Mouse (Mus musculus) liver, adult 2 months (tissue): ENCODE measurements around the gene Dapk3. TPM values are rescaled to one million over a fixed set of nuclear protein-coding genes. Genes with fewer than 3 reads are reported as not detected.
A peak's percentile ranks its signal among the peaks of the same experiment; 100 is the strongest.
"Not testable (repeated sequence)": the region's sequence is repeated elsewhere in the genome, so short reads cannot be mapped to it uniquely, and the experiment has no call there.

Experiments
- DNase-seq: peaks from one replicate; pipeline ENCODE4 v3.0.0-alpha.2; 2011; ENCODE audit warnings: low read depth, low spot score; ENCODE audit errors: extremely low read depth
- H3K27ac ChIP-seq: fragments of 200-500 bp; replicated peaks from 2 replicates; pipeline ENCODE4 v1.5.1; 2012; ENCODE audit warnings: low read depth, mild to moderate bottlenecking, control low read depth, inconsistent platforms, low read length; ENCODE audit not compliant: insufficient read depth
- H3K27me3 ChIP-seq: fragments of 200-500 bp; 2 replicates; pipeline ENCODE4 v1.6.1; 2012; ENCODE audit warnings: mild to moderate bottlenecking, moderate library complexity, low read length, inconsistent platforms; ENCODE audit not compliant: control insufficient read depth, insufficient read depth
- H3K36me3 ChIP-seq: fragments of 200-500 bp; 2 replicates; pipeline ENCODE4 v1.6.1; 2012; ENCODE audit warnings: low read length, inconsistent platforms; ENCODE audit not compliant: control insufficient read depth, insufficient read depth
- H3K4me1 ChIP-seq: fragments of 200-500 bp; 2 replicates; pipeline ENCODE4 v1.6.1; 2011; ENCODE audit warnings: low read length; ENCODE audit not compliant: control insufficient read depth, insufficient read depth
- H3K4me3 ChIP-seq: fragments of 200-500 bp; 2 replicates; pipeline ENCODE4 v1.5.1; 2011; ENCODE audit warnings: low read depth, mild to moderate bottlenecking, control low read depth, low read length, moderate library complexity; ENCODE audit not compliant: insufficient read depth
- H3K79me2 ChIP-seq: fragments of 200-500 bp; 2 replicates; pipeline ENCODE4 v1.6.1; 2012; ENCODE audit warnings: inconsistent platforms, mild to moderate bottlenecking, low read length, moderate library complexity; ENCODE audit not compliant: control insufficient read depth, insufficient read depth
- H3K9ac ChIP-seq: fragments of 200-500 bp; 2 replicates; pipeline ENCODE4 v1.6.1; 2012; ENCODE audit warnings: low read depth, mild to moderate bottlenecking, control low read depth, inconsistent platforms, low read length
- CTCF ChIP-seq: fragments of 200-500 bp; IDR thresholded peaks from 2 replicates; pipeline ENCODE4 v1.5.1; 2011; ENCODE audit warnings: low read depth, low read length, control low read depth
- POLR2A ChIP-seq: fragments of 200-500 bp; IDR thresholded peaks from 2 replicates; pipeline ENCODE4 v1.6.1; 2011; ENCODE audit warnings: low read length, control low read depth; ENCODE audit not compliant: insufficient read depth; ENCODE audit errors: extremely low read depth
- WGBS: fragments of 180-500 bp; shearing (Covaris S2); methylation state at CpG from one replicate; pipeline ENCODE4 v1.1.7; 2018; 5-methylcytosine and 5-hydroxymethylcytosine counted together
- polyA plus RNA-seq: library from polyadenylated mRNA; depleted of rRNA; stranded (reverse); fragments of >200 nt; gene quantifications from 2 replicates; pipeline ENCODE4 v1.2.3, GENCODE M21; 2012
- total RNA-seq: library from RNA; depleted of rRNA; stranded (reverse); fragments of >200 nt; gene quantifications from 2 replicates; pipeline ENCODE4 v1.2.3, GENCODE M21; 2014

Dapk3 gene
- total and polyA plus RNA-seq, 2 experiments, result 14.1 to 44.2 TPM

GRCm38 (mm10) chr10:81179451-81180342 is 3.1 kb upstream of the Dapk3 start:
- Histone ChIP-seq H3K4me3 (no peak overlapping the region), H3K4me1 (peaks cover 25% of the 10 kb centered on the region), H3K9ac (no peak overlapping the region), H3K27ac (no peak overlapping the region), H3K79me2 (peaks cover 29% of the 10 kb centered on the region), H3K27me3 (no peaks in the 10 kb centered on the region), H3K36me3 (peaks cover 44% of the 10 kb centered on the region)
- 83% methylated on average over 32 of the region's 32 CpGs for WGBS
- DNase-seq, result no peak
- TF ChIP-seq CTCF, result no peak
- TF ChIP-seq POLR2A, result no peak

- no peak overlapping the region for H3K27ac ChIP-seq
- H3K36me3 ChIP-seq, result peaks cover 44% of the 10 kb centered on the region
- H3K4me3 ChIP-seq, result no peak overlapping the region
- H3K4me1 ChIP-seq, result peaks cover 20% of the 10 kb centered on the region
- no peak overlapping the region for H3K9ac ChIP-seq
- no peaks in the 10 kb centered on the region for H3K27me3 ChIP-seq
- H3K79me2 ChIP-seq, result peaks cover 29% of the 10 kb centered on the region
- 89% methylated on average over 13 of the region's 13 CpGs for WGBS
- DNase-seq, result no peak
- TF ChIP-seq CTCF (no peak), POLR2A (no peak)
These were observed 1.9 kb upstream of the Dapk3 start for GRCm38 (mm10) chr10:81180946-81181345.

- 84% methylated on average over 12 of the region's 12 CpGs for WGBS
- not testable (repeated sequence) for H3K4me3 ChIP-seq, H3K27ac ChIP-seq, H3K9ac ChIP-seq, H3K27me3 ChIP-seq, DNase-seq
- Histone ChIP-seq H3K4me1 (peaks cover 20% of the 10 kb centered on the region), H3K79me2 (peaks cover 25% of the 10 kb centered on the region), H3K36me3 (peaks cover 44% of the 10 kb centered on the region)
These were observed 945 bp upstream of the Dapk3 start for GRCm38 (mm10) chr10:81181860-81182259.

GRCm38 (mm10) chr10:81183805-81184204 is 1.0 kb downstream of the Dapk3 start, which contains the start of gene 4930442H23Rik:
Gene 4930442H23Rik (minus strand): TSS chr10:81183849.
- Histone ChIP-seq H3K79me2 (peaks cover 9% of the 10 kb centered on the region; the same call in 1 of the 2 replicates), H3K27ac (peak within 1 kb of the TSS; percentile 64), H3K4me3 (peak within 1 kb of the TSS; percentile 66), H3K36me3 (peaks cover 32% of the 10 kb centered on the region), H3K9ac (peak within 1 kb of the TSS; percentile 76), H3K4me1 (peaks cover 9% of the 10 kb centered on the region), H3K27me3 (no peaks in the 10 kb centered on the region)
- no peak for TF ChIP-seq CTCF
- TF ChIP-seq POLR2A, result no peak
- WGBS, result 82% methylated on average over 5 of the region's 5 CpGs
- no peak for DNase-seq

GRCm38 (mm10) chr10:81184765-81185164 is 2.0 kb downstream of the Dapk3 start:
- Histone ChIP-seq H3K79me2 (peaks cover 9% of the 10 kb centered on the region; the same call in 1 of the 2 replicates), H3K9ac (no peak overlapping the region), H3K27ac (no peak overlapping the region), H3K4me1 (peaks cover 6% of the 10 kb centered on the region), H3K36me3 (peaks cover 22% of the 10 kb centered on the region), H3K4me3 (no peak overlapping the region), H3K27me3 (no peaks in the 10 kb centered on the region)
- TF ChIP-seq CTCF, result no peak
- no peak for TF ChIP-seq POLR2A
- no peak for DNase-seq
- WGBS, result 66% methylated on average over 4 of the region's 4 CpGs

GRCm38 (mm10) chr10:81187161-81187560 is 4.4 kb downstream of the Dapk3 start:
- 97% methylated on average over 9 of the region's 9 CpGs for WGBS
- peaks cover 9% of the 10 kb centered on the region; the same call in 1 of the 2 replicates for H3K79me2 ChIP-seq
- H3K36me3 ChIP-seq, result peaks cover 2% of the 10 kb centered on the region; the same call in 1 of the 2 replicates
- no peak for DNase-seq
- H3K4me1 ChIP-seq, result peaks cover 11% of the 10 kb centered on the region
- TF ChIP-seq CTCF, result no peak
- TF ChIP-seq POLR2A, result no peak
- H3K9ac ChIP-seq, result no peak overlapping the region
- no peak overlapping the region for H3K4me3 ChIP-seq
- no peaks in the 10 kb centered on the region for H3K27me3 ChIP-seq
- no peak overlapping the region for H3K27ac ChIP-seq
